Mouse (Mus musculus) E14TG2a.4 (cell line): ENCODE data around the gene Tipin.

Experiments used
- CTCF ChIP-seq: conservative IDR thresholded peaks from 2 replicates; pipeline ENCODE4 v1.5.1; 2014; ENCODE audit warnings: low read length
- POU5F1 ChIP-seq: IDR thresholded peaks from 2 replicates; pipeline ENCODE4 v1.6.1; 2014; ENCODE audit warnings: low read length, borderline replicate concordance

DNA sequence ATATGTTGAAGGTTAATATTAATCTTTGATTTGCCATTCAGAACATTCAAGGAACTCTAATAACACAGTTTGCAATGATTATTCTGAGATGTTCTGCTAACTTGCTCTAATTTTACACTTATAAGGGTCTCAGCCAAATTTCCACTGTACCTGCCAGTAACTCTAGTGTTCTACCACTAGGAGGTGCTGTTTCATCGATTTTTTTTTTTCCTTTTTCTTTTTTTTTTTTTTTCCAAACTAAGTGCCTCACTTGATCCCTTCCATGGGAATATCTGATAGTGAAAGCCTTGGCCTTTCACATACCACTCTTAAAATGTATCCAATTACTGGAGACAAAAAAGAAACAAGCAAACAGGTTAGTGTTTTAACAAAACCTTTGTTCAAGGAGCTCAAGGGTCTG lies 66.0 kb downstream of the Tipin start:
- TF ChIP-seq CTCF (peak; percentile 87), POU5F1 (no peak)
